Mouse (Mus musculus): ENCODE results near the gene Slc38a3.

- no peak for TF ChIP-seq CTCF (IDR thresholded peaks at IDR 0.05; ENCODE audit: low read depth)
- TF ChIP-seq EP300 (IDR thresholded peaks at IDR 0.05; ENCODE audit: low read depth): no peak
These were observed 1.3 kb downstream of the Slc38a3 start for GRCm38 (mm10) chr9:107668011-107668410.

All from liver, embryonic 14.5 days (tissue).